Mouse (Mus musculus) MEL (cell line): ENCODE measurements around the gene Dcbld2. TPM values are rescaled to one million over a fixed set of nuclear protein-coding genes. Genes with fewer than 3 reads are reported as not detected.

Source experiments
- DNase-seq: peaks from one replicate; pipeline ENCODE4 v3.0.0; 2011; ENCODE audit warnings: low read depth, low spot score
- H3K27ac ChIP-seq: 2 replicates; pipeline ENCODE4 v1.5.1; 2012; ENCODE audit warnings: low read depth, mild to moderate bottlenecking, control low read depth, low read length, moderate library complexity; ENCODE audit not compliant: control insufficient read depth
- H3K27me3 ChIP-seq, 2 experiments: fragments of 150-350 bp in 1 of 2; sonication (generic) in 1 of 2; 2 replicates each; pipeline ENCODE4 v1.6.1; 2012; ENCODE audit warnings: low read length in 2 of 2, mild to moderate bottlenecking in 2 of 2, improper control_type of control experiment in 1 of 2, moderate library complexity in 1 of 2; ENCODE audit not compliant: insufficient read depth in 2 of 2, control insufficient read depth in 1 of 2
- H3K36me3 ChIP-seq, 2 experiments: 2 replicates each; pipeline ENCODE4 v1.6.1; 2012 to 2014; ENCODE audit warnings: low read length in 2 of 2, improper control_type of control experiment in 1 of 2, inconsistent platforms in 1 of 2, mild to moderate bottlenecking in 1 of 2; ENCODE audit not compliant: insufficient read depth in 2 of 2, control insufficient read depth in 1 of 2
- H3K4me1 ChIP-seq, 2 experiments: fragments of 150-350 bp in 1 of 2; sonication (generic) in 1 of 2; 2 replicates each; pipeline ENCODE4 v1.6.1; 2012; ENCODE audit warnings: low read length in 2 of 2, improper control_type of control experiment in 1 of 2, mild to moderate bottlenecking in 1 of 2; ENCODE audit not compliant: insufficient read depth in 2 of 2, control insufficient read depth in 1 of 2
- H3K4me3 ChIP-seq, 2 experiments: fragments of 150-350 bp in 1 of 2; sonication (generic) in 1 of 2; 2 replicates each; pipeline ENCODE4 v1.5.1; 2012; ENCODE audit warnings: low read depth in 2 of 2, low read length in 2 of 2, mild to moderate bottlenecking in 2 of 2, moderate library complexity in 2 of 2, control low read depth in 1 of 2, improper control_type of control experiment in 1 of 2; ENCODE audit not compliant: control insufficient read depth in 1 of 2, insufficient read depth in 1 of 2
- H3K79me2 ChIP-seq: 2 replicates; pipeline ENCODE4 v1.6.1; 2012; ENCODE audit warnings: mild to moderate bottlenecking, low read length, moderate library complexity; ENCODE audit not compliant: control insufficient read depth, poor library complexity, insufficient read depth
- H3K9ac ChIP-seq: 2 replicates; pipeline ENCODE4 v1.6.1; 2012; ENCODE audit warnings: low read depth, mild to moderate bottlenecking, control low read depth, low read length, moderate library complexity; ENCODE audit not compliant: control insufficient read depth, poor library complexity, severe bottlenecking
- H3K9me3 ChIP-seq: fragments of 150-350 bp; sonication (generic); replicated peaks from 2 replicates; pipeline ENCODE4 v1.6.1; 2012; ENCODE audit warnings: mild to moderate bottlenecking, low read length, improper control_type of control experiment, moderate library complexity; ENCODE audit not compliant: insufficient read depth
- BHLHE40 ChIP-seq: IDR thresholded peaks from 2 replicates; pipeline ENCODE4 v1.6.1; 2012; ENCODE audit warnings: low read depth, mild to moderate bottlenecking, inconsistent platforms, low read length, improper control_type of control experiment, borderline replicate concordance
- CHD1 ChIP-seq: IDR thresholded peaks from 2 replicates; pipeline ENCODE4 v1.6.1; 2012; ENCODE audit warnings: low read depth, mild to moderate bottlenecking, inconsistent platforms, low read length, improper control_type of control experiment
- CHD2 ChIP-seq: IDR thresholded peaks from 2 replicates; pipeline ENCODE4 v1.6.1; 2011; ENCODE audit warnings: low read length, improper control_type of control experiment
- CTCF ChIP-seq, 3 experiments: IDR thresholded peaks in 2 of 3; conservative IDR thresholded peaks in 1 of 3; 2 replicates each; pipeline ENCODE4 v1.5.1; 2011 to 2012; ENCODE audit warnings: low read length in 3 of 3, low read depth in 2 of 3, mild to moderate bottlenecking in 2 of 3, improper control_type of control experiment in 1 of 3, inconsistent platforms in 1 of 3, mixed read lengths in 1 of 3, moderate library complexity in 1 of 3; ENCODE audit not compliant: control insufficient read depth in 1 of 3, insufficient read depth in 1 of 3, poor library complexity in 1 of 3, severe bottlenecking in 1 of 3
- E2F4 ChIP-seq: IDR thresholded peaks from 2 replicates; pipeline ENCODE4 v1.6.1; 2011; ENCODE audit warnings: low read depth, low read length, improper control_type of control experiment, borderline replicate concordance
- ELF1 ChIP-seq: IDR thresholded peaks from 2 replicates; pipeline ENCODE4 v1.6.1; 2014; ENCODE audit warnings: low read depth, mild to moderate bottlenecking, inconsistent platforms, low read length, improper control_type of control experiment, moderate library complexity
- EP300 ChIP-seq, 2 experiments: IDR thresholded peaks; 2 replicates each; pipeline ENCODE4 v1.6.1; 2011; ENCODE audit warnings: improper control_type of control experiment in 2 of 2, low read length in 2 of 2, low read depth in 1 of 2, mild to moderate bottlenecking in 1 of 2
- ETS1 ChIP-seq: IDR thresholded peaks from 2 replicates; pipeline ENCODE4 v1.6.1; 2012; ENCODE audit warnings: low read depth, mild to moderate bottlenecking, inconsistent platforms, low read length, improper control_type of control experiment, moderate library complexity
- GABPA ChIP-seq: IDR thresholded peaks from 2 replicates; pipeline ENCODE4 v1.6.1; 2012; ENCODE audit warnings: low read depth, mild to moderate bottlenecking, inconsistent platforms, low read length, improper control_type of control experiment, moderate library complexity
- GATA1 ChIP-seq: IDR thresholded peaks from 2 replicates; pipeline ENCODE4 v1.6.1; 2011; ENCODE audit warnings: low read depth, low read length, improper control_type of control experiment
- HCFC1 ChIP-seq: IDR thresholded peaks from 2 replicates; pipeline ENCODE4 v1.6.1; 2012; ENCODE audit warnings: low read depth, mild to moderate bottlenecking, inconsistent platforms, low read length, improper control_type of control experiment, moderate library complexity
- JUND ChIP-seq: IDR thresholded peaks from 2 replicates; pipeline ENCODE4 v1.6.1; 2011; ENCODE audit warnings: low read depth, mild to moderate bottlenecking, improper control_type of control experiment, low read length
- KAT2A ChIP-seq: conservative IDR thresholded peaks from 2 replicates; pipeline ENCODE4 v1.6.1; 2012; ENCODE audit warnings: low read depth, low read length, improper control_type of control experiment, inconsistent platforms
- MAFK ChIP-seq: IDR thresholded peaks from 2 replicates; pipeline ENCODE4 v1.6.1; 2011; ENCODE audit warnings: low read depth, mild to moderate bottlenecking, low read length, improper control_type of control experiment, borderline replicate concordance
- MAX ChIP-seq: IDR thresholded peaks from 2 replicates; pipeline ENCODE4 v1.6.1; 2011; ENCODE audit warnings: low read length, improper control_type of control experiment
- MAZ ChIP-seq: IDR thresholded peaks from 2 replicates; pipeline ENCODE4 v1.6.1; 2012; ENCODE audit warnings: low read depth, mild to moderate bottlenecking, inconsistent platforms, low read length, improper control_type of control experiment
- MEF2A ChIP-seq: IDR thresholded peaks from 2 replicates; pipeline ENCODE4 v1.6.1; 2014; ENCODE audit warnings: low read depth, mild to moderate bottlenecking, inconsistent platforms, low read length, improper control_type of control experiment; ENCODE audit not compliant: poor library complexity, insufficient replicate concordance, severe bottlenecking; ENCODE audit errors: extremely low read depth
- MXI1 ChIP-seq: IDR thresholded peaks from 2 replicates; pipeline ENCODE4 v1.6.1; 2011; ENCODE audit warnings: mild to moderate bottlenecking, low read depth, low read length, improper control_type of control experiment
- MYB ChIP-seq: IDR thresholded peaks from 2 replicates; pipeline ENCODE4 v1.6.1; 2011; ENCODE audit warnings: mild to moderate bottlenecking, low read depth, low read length, improper control_type of control experiment
- MYC ChIP-seq: IDR thresholded peaks from 2 replicates; pipeline ENCODE4 v1.6.1; 2011; ENCODE audit warnings: low read depth, mild to moderate bottlenecking, low read length, improper control_type of control experiment, moderate library complexity
- NELFE ChIP-seq: IDR thresholded peaks from 2 replicates; pipeline ENCODE4 v1.6.1; 2011; ENCODE audit warnings: low read depth, low read length, improper control_type of control experiment
- NRF1 ChIP-seq: IDR thresholded peaks from 2 replicates; pipeline ENCODE4 v1.6.1; 2014; ENCODE audit warnings: low read depth, mild to moderate bottlenecking, inconsistent platforms, low read length, improper control_type of control experiment, moderate library complexity; ENCODE audit not compliant: poor library complexity, insufficient read depth, severe bottlenecking
- POLR2A ChIP-seq, 2 experiments: IDR thresholded peaks; 2 replicates each; pipeline ENCODE4 v1.6.1; 2011 to 2012; ENCODE audit warnings: low read length in 2 of 2, mild to moderate bottlenecking in 2 of 2, control low read depth in 1 of 2, improper control_type of control experiment in 1 of 2, low read depth in 1 of 2, moderate library complexity in 1 of 2; ENCODE audit not compliant: control insufficient read depth in 1 of 2, insufficient read depth in 1 of 2, poor library complexity in 1 of 2
- POLR2AphosphoS2 ChIP-seq: IDR thresholded peaks from 2 replicates; pipeline ENCODE4 v1.6.1; 2011; ENCODE audit warnings: low read length, improper control_type of control experiment
- POLR2AphosphoS5 ChIP-seq: IDR thresholded peaks from 2 replicates; pipeline ENCODE4 v1.6.1; 2012; ENCODE audit warnings: low read depth, borderline replicate concordance, mild to moderate bottlenecking, inconsistent platforms, low read length, moderate library complexity, mixed read lengths
- RAD21 ChIP-seq: IDR thresholded peaks from 2 replicates; pipeline ENCODE4 v1.6.1; 2011; ENCODE audit warnings: mild to moderate bottlenecking, low read depth, low read length, improper control_type of control experiment
- RCOR1 ChIP-seq: IDR thresholded peaks from 2 replicates; pipeline ENCODE4 v1.6.1; 2012; ENCODE audit warnings: low read depth, mild to moderate bottlenecking, inconsistent platforms, low read length, improper control_type of control experiment
- SIN3A ChIP-seq: IDR thresholded peaks from 2 replicates; pipeline ENCODE4 v1.6.1; 2012; ENCODE audit warnings: low read length, improper control_type of control experiment, inconsistent platforms
- SMC3 ChIP-seq: IDR thresholded peaks from 2 replicates; pipeline ENCODE4 v1.6.1; 2011; ENCODE audit warnings: low read depth, low read length, improper control_type of control experiment
- TAL1 ChIP-seq: IDR thresholded peaks from 2 replicates; pipeline ENCODE4 v1.6.1; 2012; ENCODE audit warnings: mild to moderate bottlenecking, inconsistent platforms, low read length, moderate library complexity, mixed read lengths
- TBP ChIP-seq: IDR thresholded peaks from 2 replicates; pipeline ENCODE4 v1.8.0; 2011; ENCODE audit warnings: low read depth, low read length, improper control_type of control experiment
- UBTF ChIP-seq: IDR thresholded peaks from 2 replicates; pipeline ENCODE4 v1.6.1; 2012; ENCODE audit warnings: low read depth, mild to moderate bottlenecking, inconsistent platforms, low read length, improper control_type of control experiment, moderate library complexity, borderline replicate concordance; ENCODE audit not compliant: insufficient read depth
- USF1 ChIP-seq: IDR thresholded peaks from 2 replicates; pipeline ENCODE4 v1.6.1; 2014; ENCODE audit warnings: low read depth, mild to moderate bottlenecking, inconsistent platforms, low read length, improper control_type of control experiment, moderate library complexity
- USF2 ChIP-seq, 2 experiments: IDR thresholded peaks; 2 replicates each; pipeline ENCODE4 v1.6.1; 2011 to 2012; ENCODE audit warnings: improper control_type of control experiment in 2 of 2, low read length in 2 of 2, borderline replicate concordance in 1 of 2, inconsistent platforms in 1 of 2, low read depth in 1 of 2, mild to moderate bottlenecking in 1 of 2; ENCODE audit not compliant: insufficient read depth in 1 of 2
- ZKSCAN1 ChIP-seq: IDR thresholded peaks from 2 replicates; pipeline ENCODE4 v1.6.1; 2012; ENCODE audit warnings: low read depth, mild to moderate bottlenecking, inconsistent platforms, low read length, improper control_type of control experiment, moderate library complexity
- ZMIZ1 ChIP-seq: IDR thresholded peaks from 2 replicates; pipeline ENCODE4 v1.6.1; 2012; ENCODE audit warnings: low read depth, mild to moderate bottlenecking, inconsistent platforms, low read length, improper control_type of control experiment, moderate library complexity
- ZNF384 ChIP-seq: IDR thresholded peaks from 2 replicates; pipeline ENCODE4 v1.6.1; 2012; ENCODE audit warnings: low read depth, mild to moderate bottlenecking, inconsistent platforms, low read length, improper control_type of control experiment
- polyA plus RNA-seq, 2 experiments: library from polyadenylated mRNA; stranded (reverse) in 1 of 2; unstranded in 1 of 2; fragments of >175 nt in 1 of 2; fragments of >200 nt in 1 of 2; gene quantifications; 2 replicates each; pipeline versions ENCODE4 v1.2.1 to v1.2.4; 2012; ENCODE audit warnings: low replicate concordance in 2 of 2, low read depth in 1 of 2; ENCODE audit not compliant: insufficient read length in 2 of 2, insufficient read depth in 1 of 2, missing spikeins in 1 of 2
- total RNA-seq: library from RNA; depleted of rRNA; stranded (reverse); fragments of 300-350 nt; gene quantifications from 2 replicates; pipeline ENCODE4 v1.2.3, GENCODE M21; 2012; rRNA removed

Gene Dcbld2
- total RNA-seq: 3.0 and 3.5 TPM in 2 replicates
- 1 to 10 TPM in 1 of 2 experiments, not detected in 1; 9.4 TPM for polyA plus RNA-seq

- H3K79me2 ChIP-seq: peaks cover 5% of the 10 kb centered on the region
- H3K9me3 ChIP-seq: no peaks in the 10 kb centered on the region
- H3K27ac ChIP-seq: no peak within 1 kb of the TSS
- H3K36me3 ChIP-seq: peaks cover 0 to 9% of the 10 kb centered on the region in 2 experiments; a peak in 2 of 4 replicates
- peak within 1 kb of the TSS; percentile 86 to 98 for H3K4me3 ChIP-seq
- 0 out of 4 replicates have a peak, but pooled peaks cover 0 to 2% of the 10 kb centered on the region in 2 experiments for H3K27me3 ChIP-seq
- H3K9ac ChIP-seq: peak within 1 kb of the TSS; percentile 81
- DNase-seq: peak; percentile 98
- H3K4me1 ChIP-seq: peaks cover 0 to 9% of the 10 kb centered on the region in 2 experiments; a peak in 2 of 4 replicates
- TF ChIP-seq CHD2 (no peak), ZKSCAN1 (no peak), MXI1 (peak; percentile 36), CTCF (IDR thresholded peaks at IDR 0.05 in 2 of 3, conservative IDR thresholded peaks at IDR 0.05 in 1 of 3; ENCODE audit: control insufficient read depth in 1 of 3, insufficient read depth in 1 of 3, low read depth in 2 of 3, low read length in 3 of 3, poor library complexity in 1 of 3, severe bottlenecking in 1 of 3) (no peak), USF1 (no peak), ELF1 (0 out of 2 replicates have a peak, but pooled peaks have one; percentile 34), NRF1 (no peak), TBP (no peak; the same call in 1 of the 2 replicates), KAT2A (no peak), MAZ (peak; percentile 73), CHD1 (no peak), POLR2AphosphoS2 (no peak), UBTF (no peak), MAFK (no peak), E2F4 (peak; percentile 39; the same call in 1 of the 2 replicates), POLR2A (IDR thresholded peaks at IDR 0.05; ENCODE audit: control insufficient read depth in 1 of 2, insufficient read depth in 1 of 2, low read depth in 1 of 2, low read length in 2 of 2, poor library complexity in 1 of 2) (no peak), EP300 (IDR thresholded peaks at IDR 0.05; ENCODE audit: low read depth in 1 of 2, low read length in 2 of 2) (no peak), SMC3 (no peak), MAX (no peak), ETS1 (no peak), SIN3A (peak; percentile 68), MEF2A (no peak), JUND (no peak), BHLHE40 (no peak), NELFE (no peak), MYC (no peak), TAL1 (no peak), POLR2AphosphoS5 (no peak), RCOR1 (no peak), HCFC1 (no peak), MYB (no peak), ZMIZ1 (no peak), USF2 (IDR thresholded peaks at IDR 0.05; ENCODE audit: borderline replicate concordance in 1 of 2, insufficient read depth in 1 of 2, low read depth in 1 of 2, low read length in 2 of 2) (no peak), GABPA (no peak), RAD21 (no peak), ZNF384 (no peak), GATA1 (no peak)
Observed at GRCm38 (mm10) chr16:58408062-58408486, at the start of gene Dcbld2. Dcbld2 (plus strand) TSS chr16:58408443.
